Mouse (Mus musculus) cortical plate, adult 2 months (tissue): ENCODE results near the gene Gm10770.
"Not testable (repeated sequence)": the region's sequence is repeated elsewhere in the genome, so short reads cannot be mapped to it uniquely, and the experiment has no call there.

ENCODE experiments used
- CTCF ChIP-seq: fragments of 200-500 bp; IDR thresholded peaks from 2 replicates; pipeline ENCODE4 v1.5.1; 2011; ENCODE audit warnings: mild to moderate bottlenecking, control low read depth, low read length; ENCODE audit not compliant: insufficient read depth; ENCODE audit errors: extremely low read depth
- POLR2A ChIP-seq: fragments of 200-500 bp; IDR thresholded peaks from 2 replicates; pipeline ENCODE4 v1.6.1; 2011; ENCODE audit warnings: mild to moderate bottlenecking, low read length, control low read depth; ENCODE audit not compliant: insufficient read depth; ENCODE audit errors: extremely low read depth

- not testable (repeated sequence) for TF ChIP-seq CTCF, POLR2A
Observed at GRCm38 (mm10) chr2:150223263-150223662, 43.8 kb upstream of the Gm10770 start.
